Mouse (Mus musculus) liver, adult 2 months (tissue): ENCODE results near the gene Hhip. TPM values are rescaled to one million over a fixed set of nuclear protein-coding genes. Genes with fewer than 3 reads are reported as not detected.

Source experiments
- DNase-seq: peaks from one replicate; pipeline ENCODE4 v3.0.0-alpha.2; 2011; ENCODE audit warnings: low read depth, low spot score; ENCODE audit errors: extremely low read depth
- H3K27ac ChIP-seq: fragments of 200-500 bp; replicated peaks from 2 replicates; pipeline ENCODE4 v1.5.1; 2012; ENCODE audit warnings: low read depth, mild to moderate bottlenecking, control low read depth, inconsistent platforms, low read length; ENCODE audit not compliant: insufficient read depth
- H3K27me3 ChIP-seq: fragments of 200-500 bp; 2 replicates; pipeline ENCODE4 v1.6.1; 2012; ENCODE audit warnings: mild to moderate bottlenecking, moderate library complexity, low read length, inconsistent platforms; ENCODE audit not compliant: control insufficient read depth, insufficient read depth
- H3K36me3 ChIP-seq: fragments of 200-500 bp; 2 replicates; pipeline ENCODE4 v1.6.1; 2012; ENCODE audit warnings: low read length, inconsistent platforms; ENCODE audit not compliant: control insufficient read depth, insufficient read depth
- H3K4me1 ChIP-seq: fragments of 200-500 bp; 2 replicates; pipeline ENCODE4 v1.6.1; 2011; ENCODE audit warnings: low read length; ENCODE audit not compliant: control insufficient read depth, insufficient read depth
- H3K4me3 ChIP-seq: fragments of 200-500 bp; 2 replicates; pipeline ENCODE4 v1.5.1; 2011; ENCODE audit warnings: low read depth, mild to moderate bottlenecking, control low read depth, low read length, moderate library complexity; ENCODE audit not compliant: insufficient read depth
- H3K79me2 ChIP-seq: fragments of 200-500 bp; 2 replicates; pipeline ENCODE4 v1.6.1; 2012; ENCODE audit warnings: inconsistent platforms, mild to moderate bottlenecking, low read length, moderate library complexity; ENCODE audit not compliant: control insufficient read depth, insufficient read depth
- H3K9ac ChIP-seq: fragments of 200-500 bp; 2 replicates; pipeline ENCODE4 v1.6.1; 2012; ENCODE audit warnings: low read depth, mild to moderate bottlenecking, control low read depth, inconsistent platforms, low read length
- CTCF ChIP-seq: fragments of 200-500 bp; IDR thresholded peaks from 2 replicates; pipeline ENCODE4 v1.5.1; 2011; ENCODE audit warnings: low read depth, low read length, control low read depth
- POLR2A ChIP-seq: fragments of 200-500 bp; IDR thresholded peaks from 2 replicates; pipeline ENCODE4 v1.6.1; 2011; ENCODE audit warnings: low read length, control low read depth; ENCODE audit not compliant: insufficient read depth; ENCODE audit errors: extremely low read depth
- WGBS: fragments of 180-500 bp; shearing (Covaris S2); methylation state at CpG from one replicate; pipeline ENCODE4 v1.1.7; 2018; 5-methylcytosine and 5-hydroxymethylcytosine counted together
- polyA plus RNA-seq: library from polyadenylated mRNA; depleted of rRNA; stranded (reverse); fragments of >200 nt; gene quantifications from 2 replicates; pipeline ENCODE4 v1.2.3, GENCODE M21; 2012
- total RNA-seq: library from RNA; depleted of rRNA; stranded (reverse); fragments of >200 nt; gene quantifications from 2 replicates; pipeline ENCODE4 v1.2.3, GENCODE M21; 2014

The Hhip gene
- total and polyA plus RNA-seq, 2 experiments = 0.53 to 2.0 TPM

GRCm38 (mm10) chr8:79941070-79941469 lies 116.7 kb downstream of the Hhip start:
- Histone ChIP-seq H3K79me2 (no peaks in the 10 kb centered on the region), H3K4me1 (no peaks in the 10 kb centered on the region), H3K9ac (no peak overlapping the region), H3K4me3 (no peak overlapping the region), H3K27me3 (no peaks in the 10 kb centered on the region), H3K36me3 (no peaks in the 10 kb centered on the region), H3K27ac (no peak overlapping the region)
- no peak for TF ChIP-seq CTCF
- no peak for TF ChIP-seq POLR2A
- no peak for DNase-seq
- WGBS = 87% methylated on average over 5 of the region's 5 CpGs

GRCm38 (mm10) chr8:79936856-79937445 lies 120.9 kb downstream of the Hhip start:
- H3K9ac ChIP-seq = no peak overlapping the region
- WGBS = 70% methylated on average over 9 of the region's 9 CpGs
- no peaks in the 10 kb centered on the region for H3K36me3 ChIP-seq
- H3K27me3 ChIP-seq = no peaks in the 10 kb centered on the region
- H3K27ac ChIP-seq = no peak overlapping the region
- DNase-seq = no peak
- TF ChIP-seq CTCF (no peak), POLR2A (no peak)
- 0 out of 2 replicates have a peak, but pooled peaks cover 3% of the 10 kb centered on the region for H3K4me1 ChIP-seq
- H3K4me3 ChIP-seq = no peak overlapping the region
- H3K79me2 ChIP-seq = no peaks in the 10 kb centered on the region

- Histone ChIP-seq H3K9ac (no peak overlapping the region), H3K4me3 (no peak overlapping the region), H3K27ac (no peak overlapping the region), H3K27me3 (no peaks in the 10 kb centered on the region), H3K36me3 (no peaks in the 10 kb centered on the region), H3K4me1 (0 out of 2 replicates have a peak, but pooled peaks cover 3% of the 10 kb centered on the region), H3K79me2 (no peaks in the 10 kb centered on the region)
- no peak for TF ChIP-seq CTCF
- TF ChIP-seq POLR2A = no peak
- WGBS = 22% methylated on average over 7 of the region's 7 CpGs
- DNase-seq = peak; percentile 24
Observed at GRCm38 (mm10) chr8:79935793-79936192, 122.0 kb downstream of the Hhip start.

- H3K4me3 ChIP-seq = no peak overlapping the region
- no peaks in the 10 kb centered on the region for H3K79me2 ChIP-seq
- TF ChIP-seq CTCF (no peak), POLR2A (no peak)
- no peak overlapping the region for H3K27ac ChIP-seq
- no peaks in the 10 kb centered on the region for H3K4me1 ChIP-seq
- 70% methylated on average over 4 of the region's 4 CpGs for WGBS
- H3K27me3 ChIP-seq = no peaks in the 10 kb centered on the region
- no peak overlapping the region for H3K9ac ChIP-seq
- no peak for DNase-seq
- no peaks in the 10 kb centered on the region for H3K36me3 ChIP-seq
Observed at GRCm38 (mm10) chr8:79929202-79929601, 128.6 kb downstream of the Hhip start.

- 66% methylated on average over 7 of the region's 7 CpGs for WGBS
- no peaks in the 10 kb centered on the region for H3K79me2 ChIP-seq
- H3K9ac ChIP-seq = no peak overlapping the region
- H3K36me3 ChIP-seq = no peaks in the 10 kb centered on the region
- H3K4me1 ChIP-seq = no peaks in the 10 kb centered on the region
- no peaks in the 10 kb centered on the region for H3K27me3 ChIP-seq
- H3K27ac ChIP-seq = no peak overlapping the region
- no peak for TF ChIP-seq POLR2A
- no peak for TF ChIP-seq CTCF
- no peak overlapping the region for H3K4me3 ChIP-seq
- no peak for DNase-seq
Observed at GRCm38 (mm10) chr8:79917211-79917610, 140.6 kb downstream of the Hhip start.
